Mouse (Mus musculus) gastrocnemius, postnatal 36 days (tissue): ENCODE measurements around the gene Lrrc8b. TPM values are rescaled to one million over a fixed set of nuclear protein-coding genes. Genes with fewer than 3 reads are reported as not detected.

Source experiments
- DNase-seq, 2 experiments: peaks; one replicate each; pipeline ENCODE4 v3.0.0; 2022
- intact Hi-C: fragments of 180-260 bp; cut with DNase I; formaldehyde crosslinking; loops from one replicate; pipeline ENCODE4 v1.15.1; 2025
- total RNA-seq, 2 experiments: library from RNA; stranded (reverse); gene quantifications; 2 replicates each; pipeline ENCODE4 v1.2.3; 2021

Lrrc8b gene
- total RNA-seq, 2 experiments from 2014 or later, result 1.6 TPM

GRCm38 (mm10) chr5:105417217-105417616 is 1.6 kb downstream of the Lrrc8b start:
- DNase-seq, result no peak
- intact Hi-C loops, result loop anchor here (5.0 kb wide), 1 partner anchor 75 kb away; no protein-coding TSS in a partner anchor

DNA sequence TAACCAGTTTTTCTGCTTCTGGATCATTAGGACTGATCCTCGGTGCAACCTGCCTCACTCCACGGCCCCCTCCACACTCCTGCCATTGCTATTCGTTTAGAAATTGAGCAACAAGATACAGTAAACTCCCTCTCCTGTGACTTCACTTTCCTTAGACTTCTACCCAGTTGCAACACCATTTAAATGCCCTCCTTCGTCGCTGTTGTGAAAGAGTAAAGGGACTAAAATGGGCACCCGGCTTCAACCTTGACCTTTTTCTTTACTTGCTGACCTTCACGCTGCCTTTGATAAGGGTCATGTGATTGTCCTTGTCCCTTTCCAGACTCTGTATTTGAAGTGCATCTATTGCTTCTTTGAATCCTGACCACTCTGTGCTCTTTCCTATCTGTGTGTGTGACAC is 2.8 kb downstream of the Lrrc8b start:
- intact Hi-C loops, result loop anchor here (5.0 kb wide), 1 partner anchor 74 kb away; no protein-coding TSS in a partner anchor
- DNase-seq, result no peak

DNA sequence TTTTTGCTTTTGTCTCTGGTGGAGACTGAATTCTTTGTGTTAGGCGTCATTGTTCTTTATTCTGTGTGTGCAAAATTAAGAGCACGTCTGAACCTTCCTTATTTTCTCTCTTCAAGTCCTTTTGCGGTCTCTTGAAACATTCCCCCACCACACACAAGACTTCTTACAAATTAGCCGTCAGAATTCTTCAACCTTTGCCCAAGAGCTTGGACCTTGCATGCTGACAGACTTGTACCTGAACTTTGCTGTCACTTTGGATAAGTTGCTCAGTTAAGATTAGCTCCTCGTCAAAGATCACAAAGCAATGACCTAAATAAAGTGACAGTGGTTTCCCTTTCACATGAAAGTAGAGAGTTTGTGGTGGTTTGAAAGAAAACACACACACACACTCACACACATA is 3.3 kb downstream of the Lrrc8b start:
- DNase-seq, result no peak
- intact Hi-C loops, result loop anchor here (5.0 kb wide), 1 partner anchor 73 kb away; no protein-coding TSS in a partner anchor

- intact Hi-C loops, result no loop called here
- no peak for DNase-seq
These were observed 10.0 kb downstream of the Lrrc8b start for GRCm38 (mm10) chr5:105425587-105425986.

DNA sequence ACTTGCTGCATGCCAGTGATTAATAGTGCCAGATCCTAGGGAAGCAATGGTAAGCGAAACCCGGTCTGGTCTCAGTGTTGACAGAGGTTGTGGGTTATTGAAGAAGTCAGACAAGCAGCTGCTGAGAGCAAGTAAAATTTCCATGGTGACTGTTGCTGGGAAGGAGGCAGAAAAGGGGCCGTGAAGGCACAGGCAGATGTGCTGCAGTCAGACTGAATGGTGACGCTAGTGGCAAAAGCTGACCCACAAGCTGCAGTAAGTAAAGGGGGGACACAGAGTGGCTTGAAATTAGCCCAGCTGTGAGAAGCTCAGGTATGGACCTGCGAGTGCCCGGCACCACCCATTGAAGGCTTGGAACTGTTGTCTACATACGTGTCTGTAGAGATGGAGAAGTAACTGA is 11.8 kb downstream of the Lrrc8b start:
- intact Hi-C loops, result no loop called here
- DNase-seq, result no peak

DNA sequence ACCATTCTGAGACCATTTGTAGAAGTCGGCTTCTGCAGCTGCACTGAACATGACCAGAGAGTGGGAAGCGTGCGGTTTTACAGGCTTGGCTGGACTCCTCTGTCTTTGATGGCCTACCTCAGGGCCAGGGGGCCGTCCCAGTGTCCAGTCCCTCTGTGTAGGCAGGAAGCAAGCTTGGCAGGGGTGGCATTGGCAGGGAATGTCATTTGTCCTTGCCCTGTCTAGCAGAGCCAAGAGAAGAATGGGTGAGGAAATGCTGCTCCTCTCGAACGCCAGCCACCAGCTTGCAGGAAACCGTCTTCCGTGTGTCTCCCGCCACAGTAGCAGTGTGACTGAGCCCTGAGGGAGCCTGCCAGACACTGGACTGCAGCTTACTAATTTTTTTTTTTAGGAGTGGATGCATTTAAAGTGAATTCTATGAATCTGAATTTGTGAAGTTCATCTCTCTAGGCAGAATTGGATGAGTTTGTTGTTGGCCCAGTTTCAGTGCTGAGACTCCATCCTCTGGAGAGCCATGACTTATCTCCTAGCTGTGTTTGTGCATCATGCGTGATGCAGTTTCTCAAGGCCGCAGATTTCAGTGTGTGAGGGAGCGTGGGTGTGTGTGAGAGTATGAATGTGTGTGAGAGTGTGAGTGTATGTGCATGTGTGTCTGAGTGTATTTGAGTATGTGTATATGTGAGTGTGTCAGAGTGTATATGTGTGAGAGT is 12.8 kb downstream of the Lrrc8b start:
- intact Hi-C loops, result no loop called here
- peak in 1 of 2 experiments; percentile 11 for DNase-seq

DNA sequence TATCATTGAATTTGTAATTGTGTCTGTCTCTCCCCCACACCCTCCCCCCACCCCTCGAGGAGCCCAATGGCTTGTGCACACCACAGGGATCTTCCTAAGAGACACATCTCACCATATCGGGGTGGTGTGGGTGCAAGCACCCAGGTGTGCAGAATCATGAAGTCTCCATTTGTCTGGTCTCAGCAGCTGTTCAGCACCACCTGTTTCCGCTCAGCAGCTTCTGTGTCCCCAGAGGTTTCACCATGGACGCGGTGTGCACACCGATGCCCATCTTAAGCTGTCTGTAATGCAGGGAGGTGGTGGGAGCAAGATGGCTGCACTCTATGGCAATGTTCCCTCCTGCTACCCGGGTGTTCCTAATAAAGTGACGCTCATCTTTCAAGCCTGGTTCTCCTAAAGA is 14.6 kb downstream of the Lrrc8b start:
- intact Hi-C loops, result no loop called here
- no peak for DNase-seq

DNA sequence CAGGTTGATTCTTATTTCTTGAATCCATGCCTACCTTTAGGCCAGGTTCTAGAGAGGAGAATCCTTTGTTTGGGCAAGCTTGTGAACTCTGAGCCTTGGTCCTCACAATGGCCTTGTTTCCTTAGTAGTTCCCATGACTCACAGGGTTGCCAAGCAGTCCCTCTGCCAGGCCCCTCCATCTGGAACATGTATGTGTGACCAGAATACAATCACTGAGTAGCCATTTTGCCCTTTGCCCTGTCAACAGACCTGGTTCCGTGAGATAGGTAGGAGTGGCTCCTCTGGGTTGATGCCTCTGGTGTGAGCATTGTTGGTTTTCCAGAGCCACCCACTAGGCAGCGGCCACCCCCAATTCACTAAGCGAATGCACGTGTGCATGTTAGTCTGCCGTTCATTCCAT is 24.0 kb downstream of the Lrrc8b start:
- DNase-seq, result no peak
- intact Hi-C loops, result no loop called here

GRCm38 (mm10) chr5:105440992-105441535 is 25.5 kb downstream of the Lrrc8b start:
- intact Hi-C loops, result no loop called here
- no peak for DNase-seq

DNA sequence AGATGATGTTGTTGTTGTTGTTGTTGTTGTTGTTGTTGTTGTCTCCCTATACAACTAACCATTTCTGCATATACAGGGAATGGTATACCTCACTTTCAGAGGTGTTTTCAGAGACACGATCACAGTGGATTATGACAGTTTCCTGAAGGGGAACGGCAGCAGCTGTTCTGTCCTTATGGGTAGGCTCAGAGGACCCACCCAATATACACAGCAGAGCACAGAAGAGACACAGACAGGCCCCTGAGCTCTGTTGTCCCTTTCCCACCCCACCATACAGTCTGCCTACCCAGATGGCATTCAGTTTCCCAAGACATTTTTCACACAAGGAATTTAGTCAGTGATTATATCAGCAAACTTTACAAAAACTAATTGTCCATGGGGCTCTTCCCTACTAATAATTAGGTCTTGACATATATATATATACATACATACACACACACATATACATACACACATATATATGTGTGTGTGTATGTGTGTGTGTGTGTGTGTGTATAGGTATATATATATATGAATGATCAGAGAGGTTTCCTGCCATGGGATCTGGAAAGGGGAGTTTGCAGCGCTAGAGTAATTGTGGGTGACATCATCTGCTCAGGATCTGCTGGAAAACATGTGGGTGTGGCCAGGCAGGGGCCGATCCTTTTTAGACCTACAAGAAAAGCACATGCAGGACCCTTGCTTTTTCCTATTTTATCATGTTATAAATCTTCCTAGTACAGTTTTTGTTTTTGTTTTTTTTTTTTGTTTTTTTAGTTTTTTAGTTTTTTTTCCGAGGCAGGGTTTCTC is 26.8 kb downstream of the Lrrc8b start:
- DNase-seq, result no peak
- intact Hi-C loops, result no loop called here

DNA sequence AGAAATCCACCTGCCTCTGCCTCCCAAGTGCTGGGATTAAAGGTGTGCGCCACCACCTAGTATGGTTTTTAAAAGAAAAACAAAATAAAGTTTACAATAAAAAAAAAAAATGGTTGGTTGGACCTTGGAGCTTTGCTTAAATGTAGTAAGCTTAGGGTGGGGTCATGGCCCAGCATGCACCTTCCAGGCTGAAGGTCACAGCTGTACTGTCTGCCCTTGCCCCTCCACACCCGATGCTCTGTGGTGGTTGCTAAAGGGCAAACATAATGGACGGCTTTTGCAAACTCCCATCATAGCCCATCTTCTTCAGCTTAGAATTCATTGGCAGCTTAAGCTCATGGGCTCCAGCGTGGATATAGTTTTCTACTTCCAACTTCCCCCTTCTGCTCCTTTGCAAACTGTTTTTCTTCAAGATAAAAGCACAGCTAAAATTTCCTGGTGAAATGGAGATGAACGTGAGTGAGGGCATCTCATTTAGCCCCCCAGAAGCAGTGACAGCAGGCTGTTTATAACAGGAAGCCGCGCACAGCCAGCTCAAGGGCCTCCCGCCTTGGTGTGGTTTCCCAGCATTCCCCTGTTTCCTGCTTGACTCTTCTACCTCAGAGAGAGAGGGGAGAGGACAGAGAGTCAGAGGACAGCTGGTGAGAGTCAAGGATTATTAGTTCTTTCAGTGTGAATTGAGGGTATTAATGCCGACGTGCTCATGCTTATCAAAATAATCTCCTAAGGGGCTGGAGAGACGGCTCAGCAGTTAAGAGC is 27.7 kb downstream of the Lrrc8b start:
- DNase-seq, result no peak
- intact Hi-C loops, result no loop called here

DNA sequence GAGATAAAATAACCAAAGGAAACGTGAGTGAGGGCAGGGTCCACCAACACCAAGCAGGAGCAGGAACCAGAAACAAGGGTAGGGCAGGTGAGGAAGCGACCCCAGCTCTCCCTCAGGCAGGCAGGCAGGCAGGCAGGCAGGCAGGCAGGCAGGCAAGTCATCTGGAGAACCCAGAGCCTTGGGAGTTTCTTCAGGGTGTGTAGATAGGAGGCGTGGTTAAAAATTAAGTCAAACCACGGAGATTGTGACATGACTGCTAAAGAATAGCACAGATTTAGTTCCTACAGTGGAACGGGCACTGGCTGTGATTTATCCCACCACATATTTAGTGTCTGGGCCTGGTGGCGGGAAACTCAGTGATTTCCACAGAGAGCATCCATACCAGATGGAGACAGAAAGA is 30.1 kb downstream of the Lrrc8b start:
- DNase-seq, result no peak
- intact Hi-C loops, result no loop called here

GRCm38 (mm10) chr5:105454105-105454504 is 38.5 kb downstream of the Lrrc8b start:
- DNase-seq, result no peak
- intact Hi-C loops, result no loop called here

DNA sequence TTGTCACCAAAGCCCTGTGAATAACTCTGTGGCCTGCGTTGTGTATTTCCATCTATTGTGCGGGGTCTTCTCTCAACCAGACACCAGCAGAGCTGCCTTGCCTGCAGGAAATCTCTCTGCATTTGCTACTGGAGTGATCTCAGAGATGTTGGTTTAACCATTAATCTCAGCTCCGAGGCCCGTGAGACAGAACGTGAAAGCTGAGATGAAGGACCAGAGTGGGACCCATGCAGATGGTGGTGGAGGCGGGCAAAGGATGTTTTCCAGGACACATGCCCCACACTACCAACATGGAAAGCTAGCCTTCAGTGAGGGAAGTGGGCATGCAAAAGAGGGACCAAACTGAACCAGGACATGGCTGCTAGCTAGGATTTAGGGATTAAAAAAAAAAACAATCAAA is 43.5 kb downstream of the Lrrc8b start:
- intact Hi-C loops, result no loop called here

DNA sequence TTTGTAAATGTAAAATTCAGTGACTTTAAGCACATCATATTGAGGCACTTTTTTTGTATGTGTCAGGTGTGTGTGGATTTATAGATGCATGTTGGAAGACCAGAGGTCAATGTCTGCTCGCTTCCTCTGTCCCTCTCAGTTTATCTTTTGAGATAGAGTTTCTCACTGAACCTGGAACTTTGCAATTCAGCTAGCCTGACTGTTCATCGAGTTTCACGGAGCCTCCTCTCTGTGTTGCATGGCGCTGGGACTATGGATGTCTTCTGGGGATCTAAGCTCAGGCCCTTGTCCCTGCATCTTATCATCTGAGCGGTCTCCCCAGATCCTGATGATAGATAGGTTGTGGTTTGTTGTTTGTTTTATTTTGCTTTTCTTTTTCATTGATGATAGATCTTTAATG is 45.0 kb downstream of the Lrrc8b start:
- DNase-seq, result no peak
- intact Hi-C loops, result no loop called here

More for the DNA sequence above, 43.5 kb downstream of the Lrrc8b start:
- DNase-seq, result no peak

- intact Hi-C loops, result no loop called here
- no peak for DNase-seq
These were observed 45.5 kb downstream of the Lrrc8b start for GRCm38 (mm10) chr5:105461076-105461475.

DNA sequence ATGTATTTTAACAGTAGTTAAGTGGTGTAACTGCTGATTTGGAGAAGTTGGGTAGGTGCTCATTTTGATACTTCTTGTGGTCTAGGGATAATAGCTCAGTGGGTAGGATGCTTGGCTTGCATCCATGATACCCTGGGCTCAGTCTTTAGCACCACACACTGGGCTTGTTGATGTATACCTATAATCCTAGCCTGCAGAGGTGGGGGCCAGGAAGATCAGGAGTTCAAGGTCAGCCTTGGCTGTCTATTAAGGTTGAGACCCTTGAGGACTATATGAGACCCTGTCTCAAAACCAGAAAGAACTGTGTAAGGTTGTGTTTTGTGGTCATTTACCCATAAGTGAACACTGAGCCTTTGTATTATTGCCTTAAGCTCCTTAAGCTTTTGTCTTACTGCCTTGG is 49.1 kb downstream of the Lrrc8b start:
- intact Hi-C loops, result no loop called here

DNA sequence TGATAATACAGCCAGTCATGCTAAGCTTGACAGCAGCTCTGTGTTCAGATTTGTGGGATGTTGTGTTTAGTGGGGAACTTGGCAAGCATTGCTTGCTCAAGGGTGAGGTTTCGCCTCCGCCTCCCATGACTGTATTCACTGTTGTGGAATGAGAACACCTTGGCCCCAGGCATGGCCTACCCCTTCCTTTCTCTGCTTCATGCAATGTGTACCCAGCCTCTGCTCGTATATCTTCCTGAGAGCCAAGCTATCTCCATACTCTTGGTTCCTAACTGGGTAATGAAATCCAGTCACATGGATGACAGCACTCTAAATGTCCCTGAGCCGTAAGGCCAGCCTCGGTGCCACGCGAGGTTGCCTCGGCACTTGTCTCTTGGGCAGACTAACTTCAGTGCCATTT is 50.0 kb downstream of the Lrrc8b start:
- intact Hi-C loops, result no loop called here
- no peak for DNase-seq

More for the DNA sequence above, 49.1 kb downstream of the Lrrc8b start:
- no peak for DNase-seq

DNA sequence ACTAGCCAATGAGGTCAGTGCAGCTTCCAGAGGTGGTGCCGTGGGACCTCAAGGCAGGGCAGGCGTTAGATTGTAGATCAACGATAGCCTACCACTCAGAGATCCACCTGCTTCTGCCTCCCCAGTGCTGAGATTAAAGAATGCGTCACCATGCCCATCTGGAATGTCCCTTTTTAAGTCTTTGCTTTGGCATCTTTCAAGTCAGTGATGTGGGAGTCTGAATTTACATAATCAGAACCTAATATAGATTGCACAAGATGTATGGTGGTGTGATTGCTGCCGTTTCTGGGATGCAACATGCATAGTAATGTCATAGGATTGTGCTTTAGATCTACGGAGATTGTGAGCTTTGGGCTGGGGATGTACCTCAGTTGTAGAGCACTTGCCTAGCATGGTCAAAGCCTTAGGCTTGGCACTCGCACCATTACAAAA is 50.9 kb downstream of the Lrrc8b start:
- no peak for DNase-seq
- intact Hi-C loops, result no loop called here

DNA sequence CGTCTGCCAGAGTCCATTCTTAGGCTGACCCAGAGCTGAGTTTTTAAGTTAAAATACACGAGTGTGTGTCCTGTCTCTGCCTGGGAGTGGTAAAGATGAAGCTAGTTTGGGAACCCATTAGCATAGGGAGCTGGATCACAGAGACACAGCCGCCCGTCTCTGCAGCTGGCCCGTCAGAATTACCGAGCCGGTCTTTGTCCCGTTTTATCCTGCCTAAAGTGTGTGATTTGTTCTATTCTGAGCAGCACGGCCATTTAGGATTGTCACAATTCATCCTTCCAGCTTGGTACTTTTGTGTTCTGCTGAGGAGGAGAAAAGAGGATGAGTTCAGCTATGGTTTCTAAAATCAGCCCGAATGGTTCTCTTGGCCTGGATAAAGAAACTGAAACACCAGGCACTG is 51.7 kb downstream of the Lrrc8b start:
- no peak for DNase-seq
- intact Hi-C loops, result no loop called here
